Mouse (Mus musculus) erythroblast, embryonic 14.5 days (primary cell): Measurements from ENCODE around the gene Tmem38b.

Experiments used
- GATA1 ChIP-seq: IDR thresholded peaks from 2 replicates; pipeline ENCODE4 v1.6.1; 2012; ENCODE audit warnings: low read length, inconsistent platforms, mixed read lengths
- TAL1 ChIP-seq: IDR thresholded peaks from 3 replicates; pipeline ENCODE4 v1.6.1; 2012; ENCODE audit warnings: low read length, inconsistent platforms, mixed read lengths

- TF ChIP-seq GATA1: no peak
- no peak for TF ChIP-seq TAL1
Measured at GRCm38 (mm10) chr4:53796865-53797772, 28.7 kb upstream of the Tmem38b start.
